Comparison of ENCODE assay signal across 9 mouse cellular contexts in the genomic region with DNA sequence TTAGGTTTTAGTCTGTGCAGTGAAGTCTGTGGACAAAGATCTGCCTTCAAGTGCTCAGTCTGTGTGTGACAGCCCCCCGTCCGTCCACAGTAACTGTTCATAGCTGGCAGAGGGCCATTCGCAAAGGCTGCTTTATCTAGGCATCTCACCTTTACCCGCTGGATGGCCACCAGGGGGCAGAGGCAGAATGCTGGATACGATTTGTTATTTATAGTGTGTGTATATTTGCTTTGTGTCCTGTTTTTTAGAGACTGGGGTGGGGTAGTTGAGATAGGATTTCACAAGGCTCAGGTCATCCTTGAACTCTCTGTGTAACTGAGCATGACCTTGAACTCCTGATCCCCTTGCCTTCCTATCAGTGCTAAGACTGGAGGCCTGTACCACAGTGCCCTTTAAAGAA. TPM values are rescaled to one million over a fixed set of nuclear protein-coding genes. Genes with fewer than 3 reads are reported as not detected.
A peak's percentile ranks its signal among the peaks of the same experiment; 100 is the strongest.
DNase-seq lines count a peak whose midpoint lies in the region; ATAC-seq and TF ChIP-seq lines count a peak whose summit lies in the region.
"Had no signal": no experiment of that assay in that cellular context is flagged by ENCODE, and none has a peak within 500 bp of the region (broad histone marks: within the 10 kb centered on the region; RNA-seq: fewer than 3 reads in every experiment).

No protein-coding gene starts in this region.

- peak; percentile 89 for TF ChIP-seq CTCF in intestine, postnatal 0 days (IDR thresholded peaks at IDR 0.05; ENCODE audit: low read depth)

- no peaks in the 10 kb centered on the region for H3K36me3 ChIP-seq in forebrain, embryonic 13.5 days (ENCODE audit: poor library complexity, severe bottlenecking)
- no peaks in the 10 kb centered on the region for H3K36me3 ChIP-seq in intestine, postnatal 0 days (ENCODE audit: control insufficient read depth, insufficient read depth)
- H3K36me3 ChIP-seq in liver, embryonic 16.5 days (ENCODE audit: control insufficient read depth, insufficient read depth): no peaks in the 10 kb centered on the region
- H3K36me3 ChIP-seq: heart, embryonic 15.5 days had no signal

- ATAC-seq in forebrain, embryonic 13.5 days: 0 out of 2 replicates have a peak, but pooled peaks have one; percentile 19
- ATAC-seq in intestine, postnatal 0 days: peak; percentile 41; the same call in 1 of the 2 replicates
- ATAC-seq in liver, embryonic 16.5 days (ENCODE audit: low read depth): 0 out of 2 replicates have a peak, but pooled peaks have one; percentile 41

- peak; percentile 29 for DNase-seq in 3134 (ENCODE audit: extremely low read depth, insufficient read length, low spot score)
- peak; percentile 13 to 61 for DNase-seq in CD8-positive naive resting alpha-beta T cell, adult 2 months (ENCODE audit: low read depth in 2 of 2, low spot score in 2 of 2)
- peak; percentile 61 for DNase-seq in c-Kit-positive CD71-positive TER-119-negative erythroid progenitor cells, embryonic 14.5 days (ENCODE audit: low read depth)
- peak; percentile 58 for DNase-seq in ovary, postnatal 36 days (ENCODE audit: low spot score)
- peak; percentile 68 for DNase-seq in thymus, postnatal 25 days

- no peak overlapping the region for H3K9ac ChIP-seq in forebrain, embryonic 13.5 days
- no peak overlapping the region for H3K9ac ChIP-seq in intestine, postnatal 0 days (ENCODE audit: low read depth, low read length)
- no peak overlapping the region for H3K9ac ChIP-seq in liver, embryonic 16.5 days (ENCODE audit: low read depth, low read length)
- H3K9ac ChIP-seq: heart, embryonic 15.5 days had no signal

- no peak overlapping the region for H3K4me3 ChIP-seq in forebrain, embryonic 13.5 days
- H3K4me3 ChIP-seq in intestine, postnatal 0 days (ENCODE audit: low read depth, low read length): no peak overlapping the region
- H3K4me3 ChIP-seq in liver, embryonic 16.5 days (ENCODE audit: low read depth, low read length): no peak overlapping the region
- H3K4me3 ChIP-seq: heart, embryonic 15.5 days had no signal

- H3K4me1 ChIP-seq in forebrain, embryonic 13.5 days: no peaks in the 10 kb centered on the region
- no peaks in the 10 kb centered on the region for H3K4me1 ChIP-seq in intestine, postnatal 0 days (replicated peaks; ENCODE audit: control insufficient read depth, insufficient read depth, low read length)
- H3K4me1 ChIP-seq in liver, embryonic 16.5 days (ENCODE audit: control insufficient read depth, low read depth, low read length): no peaks in the 10 kb centered on the region; the same call in 1 of the 2 replicates

- no peak overlapping the region for H3K27ac ChIP-seq in forebrain, embryonic 13.5 days
- no peak overlapping the region for H3K27ac ChIP-seq in intestine, postnatal 0 days (ENCODE audit: low read depth, low read length)
- H3K27ac ChIP-seq in liver, embryonic 16.5 days (ENCODE audit: low read length): no peak overlapping the region
- H3K27ac ChIP-seq: heart, embryonic 15.5 days had no signal

- WGBS in forebrain, embryonic 13.5 days: 19% methylated on average over 5 of the region's 5 CpGs
- WGBS in intestine, postnatal 0 days: 18% methylated on average over 5 of the region's 5 CpGs
- 8% methylated on average over 5 of the region's 5 CpGs for WGBS in liver, embryonic 16.5 days (ENCODE audit: insufficient replicate concordance)

- H3K4me2 ChIP-seq in forebrain, embryonic 13.5 days: no peak overlapping the region
- no peak overlapping the region for H3K4me2 ChIP-seq in intestine, postnatal 0 days (replicated peaks; ENCODE audit: low read depth)
- H3K4me2 ChIP-seq in liver, embryonic 16.5 days (ENCODE audit: low read depth, low read length): no peak overlapping the region
- H3K4me2 ChIP-seq: heart, embryonic 15.5 days had no signal

- no peaks in the 10 kb centered on the region for H3K27me3 ChIP-seq in forebrain, embryonic 13.5 days
- H3K27me3 ChIP-seq in intestine, postnatal 0 days (replicated peaks; ENCODE audit: control insufficient read depth, insufficient read depth, low read length): no peaks in the 10 kb centered on the region
- H3K27me3 ChIP-seq in liver, embryonic 16.5 days (ENCODE audit: control insufficient read depth, insufficient read depth, low read depth, low read length): no peaks in the 10 kb centered on the region
- H3K27me3 ChIP-seq: heart, embryonic 15.5 days had no signal

- no peaks in the 10 kb centered on the region for H3K9me3 ChIP-seq in forebrain, embryonic 13.5 days (replicated peaks)
- H3K9me3 ChIP-seq in intestine, postnatal 0 days (ENCODE audit: control insufficient read depth): no peaks in the 10 kb centered on the region
- H3K9me3 ChIP-seq in liver, embryonic 16.5 days (replicated peaks; ENCODE audit: control insufficient read depth, low read length): no peaks in the 10 kb centered on the region
- H3K9me3 ChIP-seq: heart, embryonic 15.5 days had no signal

RNA-seq across cellular contexts. Expression of a gene that starts 1.8 kb away (rescaled TPM):
- polyA plus RNA-seq in forebrain, embryonic 13.5 days (2015; fragmentation: Nextera tagmentation; extraction: Ambion mirVana): 273 and 289 TPM in 2 replicates
- polyA plus RNA-seq in intestine, postnatal 0 days (2015; fragmentation: Nextera tagmentation; extraction: Ambion mirVana): 141 and 152 TPM in 2 replicates
- 40.7 and 50.9 TPM in 2 replicates for polyA plus RNA-seq in liver, embryonic 16.5 days (2015; fragmentation: Nextera tagmentation; extraction: Ambion mirVana)

RNA-seq across cellular contexts. Expression of a gene that starts 36.6 kb away (rescaled TPM):
- polyA plus RNA-seq in forebrain, embryonic 13.5 days (2015; fragmentation: Nextera tagmentation; extraction: Ambion mirVana): 4.2 and 6.5 TPM in 2 replicates
- polyA plus RNA-seq in intestine, postnatal 0 days (2015; fragmentation: Nextera tagmentation; extraction: Ambion mirVana): 21.4 and 22.1 TPM in 2 replicates
- polyA plus RNA-seq in liver, embryonic 16.5 days (2015; fragmentation: Nextera tagmentation; extraction: Ambion mirVana): 11.9 and 14.6 TPM in 2 replicates
